ENCODE assay signal across 15 mouse cellular contexts in genomic region chr15:79800701-79801100, GRCm38 (mm10). TPM values are rescaled to one million over a fixed set of nuclear protein-coding genes. Genes with fewer than 3 reads are reported as not detected.
"Had no signal": no experiment of that assay in that cellular context is flagged by ENCODE, and none has a peak within 500 bp of the region (broad histone marks: within the 10 kb centered on the region; RNA-seq: fewer than 3 reads in every experiment).

No protein-coding gene starts in this region.

- H3K36me3 ChIP-seq: limb, embryonic 15.5 days; liver, embryonic 12.5 days had no signal

- H3K4me2 ChIP-seq: limb, embryonic 15.5 days; liver, embryonic 12.5 days; lung, embryonic 14.5 days; midbrain, embryonic 11.5 days had no signal

- ATAC-seq: liver, embryonic 12.5 days had no signal

- H3K27ac ChIP-seq: kidney, postnatal 0 days; limb, embryonic 15.5 days; liver, embryonic 12.5 days; macrophage had no signal

- H3K4me3 ChIP-seq: limb, embryonic 15.5 days; liver, embryonic 12.5 days; megakaryocyte, embryonic 14.5 days had no signal

- H3K9ac ChIP-seq: limb, embryonic 15.5 days; liver, embryonic 12.5 days; lung, embryonic 14.5 days had no signal

- DNase-seq: kidney, adult 9 months; kidney, postnatal 36 days; lung, embryonic 14.5 days; lung, postnatal 14 days; thymus, adult 18-20 months; thymus, postnatal 25 days had no signal

- H3K9me3 ChIP-seq: limb, embryonic 15.5 days; liver, embryonic 12.5 days; megakaryocyte, embryonic 14.5 days had no signal

RNA-seq across cellular contexts. Expression of gene Npcd, which starts 33.3 kb away (rescaled TPM):
- total RNA-seq: neutrophil, adult 5-6 weeks had no signal
- polyA plus RNA-seq: limb, embryonic 11.5 days; limb, embryonic 15.5 days; liver, embryonic 12.5 days; liver, embryonic 16.5 days; lung, embryonic 14.5 days; macrophage; midbrain, embryonic 11.5 days had no signal
